Mouse (Mus musculus) forebrain, embryonic 10.5 days (tissue): ENCODE results near the gene Ms4a2. TPM values are rescaled to one million over a fixed set of nuclear protein-coding genes. Genes with fewer than 3 reads are reported as not detected.

ENCODE experiments used
- DNase-seq: peaks from one replicate; pipeline ENCODE4 v3.0.0-alpha.2; 2017; ENCODE audit warnings: low spot score; ENCODE audit errors: extremely low spot score
- H3K27ac ChIP-seq: fragments of 300-500 bp; sonication (generic); 2 replicates; pipeline ENCODE4 v1.5.1; 2016; ENCODE audit warnings: mild to moderate bottlenecking
- H3K27me3 ChIP-seq: fragments of 300-500 bp; sonication (generic); 2 replicates; pipeline ENCODE4 v1.6.1; 2016; ENCODE audit warnings: mild to moderate bottlenecking; ENCODE audit not compliant: poor library complexity, severe bottlenecking
- H3K36me3 ChIP-seq: fragments of 300-500 bp; sonication (generic); replicated peaks from 2 replicates; pipeline ENCODE4 v1.6.1; 2016; ENCODE audit warnings: mild to moderate bottlenecking, moderate library complexity
- H3K4me1 ChIP-seq: fragments of 300-500 bp; sonication (generic); 2 replicates; pipeline ENCODE4 v1.6.1; 2016
- H3K4me3 ChIP-seq: fragments of 300-500 bp; sonication (generic); 2 replicates; pipeline ENCODE4 v1.5.1; 2016; ENCODE audit warnings: mild to moderate bottlenecking, moderate library complexity
- H3K9me3 ChIP-seq: fragments of 300-500 bp; sonication (generic); 2 replicates; pipeline ENCODE4 v1.6.1; 2016; ENCODE audit warnings: mild to moderate bottlenecking, moderate library complexity
- WGBS: fragments of 180-500 bp; shearing (Covaris S2); methylation state at CpG from one replicate; pipeline ENCODE4 v1.1.7; 2016; 5-methylcytosine and 5-hydroxymethylcytosine counted together
- polyA plus RNA-seq: library from polyadenylated mRNA; unstranded; fragments of >200 nt; fragmentation: Nextera tagmentation; extraction: Ambion mirVana; gene quantifications from 2 replicates; pipeline ENCODE4 v1.2.1, GENCODE M21; 2016

Gene Ms4a2
- polyA plus RNA-seq, 1 experiment from 2014 or later: 0.17 TPM

DNA sequence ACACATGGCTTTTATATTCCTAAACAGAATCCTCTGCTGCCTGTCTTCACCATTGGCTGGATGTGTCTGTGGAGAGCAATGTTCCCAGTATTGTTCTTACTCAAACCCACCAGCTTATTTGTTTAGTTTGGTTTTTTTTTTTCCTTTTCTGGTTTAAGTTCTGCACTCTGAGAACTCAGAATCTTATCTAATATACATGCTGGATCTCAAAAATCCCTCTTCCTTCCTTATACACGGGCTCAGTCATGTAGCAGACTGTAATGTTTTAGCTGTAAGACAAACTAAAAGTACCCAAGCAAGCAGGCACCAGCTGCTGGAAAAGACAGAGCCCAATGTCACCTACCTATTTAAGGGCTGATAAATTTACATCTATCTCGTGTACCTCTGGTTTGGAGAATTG is 8.7 kb downstream of the Ms4a2 start:
- Histone ChIP-seq H3K4me3 (no peak overlapping the region), H3K4me1 (no peaks in the 10 kb centered on the region), H3K9me3 (no peaks in the 10 kb centered on the region), H3K27ac (no peak overlapping the region), H3K27me3 (no peaks in the 10 kb centered on the region), H3K36me3 (no peaks in the 10 kb centered on the region)
- no peak for DNase-seq
- WGBS: 76% methylated on average over 2 of the region's 2 CpGs

- no peaks in the 10 kb centered on the region for H3K36me3 ChIP-seq
These were observed 9.6 kb downstream of the Ms4a2 start for GRCm38 (mm10) chr19:11613776-11614443.

GRCm38 (mm10) chr19:11613084-11613483 is 10.4 kb downstream of the Ms4a2 start:
- DNase-seq: no peak
- no peaks in the 10 kb centered on the region for H3K4me1 ChIP-seq
- no peaks in the 10 kb centered on the region for H3K36me3 ChIP-seq
- H3K27me3 ChIP-seq: no peaks in the 10 kb centered on the region
- 92% methylated on average over 1 of the region's 1 CpGs for WGBS
- no peak overlapping the region for H3K27ac ChIP-seq
- no peak overlapping the region for H3K4me3 ChIP-seq
- no peaks in the 10 kb centered on the region for H3K9me3 ChIP-seq

More at GRCm38 (mm10) chr19:11613776-11614443, 9.6 kb downstream of the Ms4a2 start:
- Histone ChIP-seq H3K27ac (no peak overlapping the region), H3K4me1 (no peaks in the 10 kb centered on the region), H3K4me3 (no peak overlapping the region), H3K9me3 (no peaks in the 10 kb centered on the region), H3K27me3 (no peaks in the 10 kb centered on the region)
- WGBS: 91% methylated on average over 8 of the region's 8 CpGs
- DNase-seq: no peak

DNA sequence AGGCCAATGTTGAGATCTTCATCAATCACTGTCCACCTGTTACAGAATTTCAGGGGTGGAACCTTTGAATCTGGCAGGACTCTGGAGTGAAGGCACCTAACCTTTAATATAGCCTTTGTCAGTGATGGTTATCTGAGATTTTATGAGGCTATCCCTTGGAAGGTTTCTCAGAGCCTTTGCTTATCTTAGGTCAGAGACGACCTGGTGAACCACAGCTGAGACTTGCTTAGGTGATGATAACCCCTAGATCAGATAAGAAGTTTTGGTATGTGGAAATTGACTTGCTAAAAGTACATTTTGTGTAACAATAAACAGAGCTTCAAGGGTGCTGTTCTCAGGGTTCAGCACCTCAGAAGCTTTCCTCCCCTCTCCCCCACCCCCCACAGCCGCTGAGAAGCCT is 11.2 kb downstream of the Ms4a2 start:
- Histone ChIP-seq H3K27me3 (no peaks in the 10 kb centered on the region), H3K4me3 (no peak overlapping the region), H3K9me3 (no peaks in the 10 kb centered on the region), H3K27ac (no peak overlapping the region), H3K4me1 (no peaks in the 10 kb centered on the region), H3K36me3 (no peaks in the 10 kb centered on the region)
- DNase-seq: no peak
- 73% methylated on average over 2 of the region's 2 CpGs for WGBS

GRCm38 (mm10) chr19:11611541-11611945 is 12.0 kb downstream of the Ms4a2 start:
- whole genome bisulfite sequencing: 30% methylated on average over 6 of the region's 6 CpGs
- Histone ChIP-seq H3K36me3 (no peaks in the 10 kb centered on the region), H3K4me3 (no peak overlapping the region), H3K4me1 (no peaks in the 10 kb centered on the region), H3K27ac (no peak overlapping the region), H3K9me3 (no peaks in the 10 kb centered on the region), H3K27me3 (no peaks in the 10 kb centered on the region)
- no peak for DNase-seq

DNA sequence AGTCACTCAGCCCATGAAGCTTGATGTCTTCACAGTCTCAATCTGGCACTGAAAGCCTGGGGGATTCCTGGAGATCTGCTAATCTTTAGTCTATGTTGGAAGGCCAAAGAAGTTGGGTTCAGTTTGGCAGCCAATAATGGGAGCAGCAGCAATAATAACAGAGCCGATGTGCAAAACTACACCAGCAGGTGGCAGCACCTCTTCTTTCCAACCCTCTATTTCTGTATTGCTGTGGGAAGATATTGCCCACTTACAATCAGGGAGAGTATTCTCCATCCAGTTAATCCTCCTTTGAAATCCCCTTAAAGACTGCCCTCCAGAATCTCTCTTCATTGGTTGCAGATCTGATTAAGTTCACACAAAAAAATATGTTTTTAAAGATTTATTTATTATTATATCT is 15.3 kb downstream of the Ms4a2 start:
- no peaks in the 10 kb centered on the region for H3K9me3 ChIP-seq
- no peak overlapping the region for H3K27ac ChIP-seq
- no peak overlapping the region for H3K4me3 ChIP-seq
- H3K36me3 ChIP-seq: no peaks in the 10 kb centered on the region
- WGBS: 30% methylated on average over 1 of the region's 1 CpGs
- no peaks in the 10 kb centered on the region for H3K27me3 ChIP-seq
- peak; percentile 46 for DNase-seq
- no peaks in the 10 kb centered on the region for H3K4me1 ChIP-seq

- H3K4me1 ChIP-seq: no peaks in the 10 kb centered on the region
- H3K9me3 ChIP-seq: no peaks in the 10 kb centered on the region
- no peak within 1 kb of the TSS for H3K27ac ChIP-seq
- no peaks in the 10 kb centered on the region for H3K27me3 ChIP-seq
- no peak for DNase-seq
- no peaks in the 10 kb centered on the region for H3K36me3 ChIP-seq
- H3K4me3 ChIP-seq: no peak within 1 kb of the TSS
- WGBS: 98% methylated on average over 2 of the region's 2 CpGs
These were observed 18.9 kb downstream of the Ms4a2 start, which contains the start of gene Ms4a6d for GRCm38 (mm10) chr19:11604603-11605002. TSS of gene Ms4a6d (minus strand) at chr19:11604849.

GRCm38 (mm10) chr19:11602026-11602425 is 21.5 kb downstream of the Ms4a2 start:
- H3K4me3 ChIP-seq: no peak overlapping the region
- H3K27ac ChIP-seq: no peak overlapping the region
- no peaks in the 10 kb centered on the region for H3K27me3 ChIP-seq
- 82% methylated on average over 2 of the region's 2 CpGs for WGBS
- H3K4me1 ChIP-seq: no peaks in the 10 kb centered on the region
- H3K9me3 ChIP-seq: no peaks in the 10 kb centered on the region
- no peaks in the 10 kb centered on the region for H3K36me3 ChIP-seq
- no peak for DNase-seq

- 89% methylated on average over 3 of the region's 3 CpGs for WGBS
These were observed 22.2 kb downstream of the Ms4a2 start for GRCm38 (mm10) chr19:11601349-11601748.

GRCm38 (mm10) chr19:11589891-11590449 is 33.5 kb downstream of the Ms4a2 start:
- H3K9me3 ChIP-seq: no peaks in the 10 kb centered on the region
- no peak for DNase-seq
- no peaks in the 10 kb centered on the region for H3K36me3 ChIP-seq
- no peak overlapping the region for H3K4me3 ChIP-seq
- H3K27ac ChIP-seq: no peak overlapping the region
- no peaks in the 10 kb centered on the region for H3K27me3 ChIP-seq
- 78% methylated on average over 2 of the region's 2 CpGs for WGBS
- no peaks in the 10 kb centered on the region for H3K4me1 ChIP-seq

More at GRCm38 (mm10) chr19:11601349-11601748, 22.2 kb downstream of the Ms4a2 start:
- Histone ChIP-seq H3K27ac (no peak overlapping the region), H3K9me3 (no peaks in the 10 kb centered on the region), H3K4me3 (no peak overlapping the region), H3K4me1 (no peaks in the 10 kb centered on the region), H3K36me3 (no peaks in the 10 kb centered on the region), H3K27me3 (no peaks in the 10 kb centered on the region)
- DNase-seq: no peak

GRCm38 (mm10) chr19:11589205-11589604 is 34.3 kb downstream of the Ms4a2 start:
- H3K36me3 ChIP-seq: no peaks in the 10 kb centered on the region
- no peak overlapping the region for H3K27ac ChIP-seq
- no peak overlapping the region for H3K4me3 ChIP-seq
- DNase-seq: no peak
- H3K9me3 ChIP-seq: no peaks in the 10 kb centered on the region
- no peaks in the 10 kb centered on the region for H3K4me1 ChIP-seq
- WGBS: 81% methylated on average over 4 of the region's 4 CpGs
- no peaks in the 10 kb centered on the region for H3K27me3 ChIP-seq

DNA sequence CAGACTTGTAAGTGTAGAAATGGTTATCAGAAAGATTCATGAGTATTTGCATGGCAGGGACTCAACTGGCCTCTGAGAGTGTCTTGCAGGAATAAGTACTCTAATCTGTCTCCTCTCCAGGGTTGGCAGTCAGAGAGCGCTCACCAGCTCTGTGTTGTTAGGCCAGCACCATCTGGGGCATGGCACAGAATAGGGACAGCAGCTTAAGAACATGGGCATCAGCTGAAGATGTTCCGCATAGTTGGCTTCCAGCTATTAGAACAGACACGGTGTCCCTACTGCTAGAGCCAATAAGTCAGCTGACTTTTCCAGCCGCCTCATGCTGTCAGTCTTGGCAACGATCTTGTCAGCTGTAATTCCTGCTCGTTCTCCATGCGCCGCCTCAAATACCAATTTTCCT is 48.6 kb downstream of the Ms4a2 start:
- H3K4me3 ChIP-seq: no peak overlapping the region
- DNase-seq: no peak
- no peaks in the 10 kb centered on the region for H3K27me3 ChIP-seq
- no peak overlapping the region for H3K27ac ChIP-seq
- H3K4me1 ChIP-seq: no peaks in the 10 kb centered on the region
- no peaks in the 10 kb centered on the region for H3K9me3 ChIP-seq
- 93% methylated on average over 8 of the region's 8 CpGs for WGBS
- H3K36me3 ChIP-seq: no peaks in the 10 kb centered on the region
